Mouse (Mus musculus) MEL-GATA-1-ER (cell line): ENCODE data around the gene P2ry4.

Source experiments
- DNase-seq: peaks from one replicate; pipeline ENCODE4 v3.0.0-alpha.2; 2012; ENCODE audit warnings: low read depth; ENCODE audit errors: extremely low read depth

P2ry4 gene

DNA sequence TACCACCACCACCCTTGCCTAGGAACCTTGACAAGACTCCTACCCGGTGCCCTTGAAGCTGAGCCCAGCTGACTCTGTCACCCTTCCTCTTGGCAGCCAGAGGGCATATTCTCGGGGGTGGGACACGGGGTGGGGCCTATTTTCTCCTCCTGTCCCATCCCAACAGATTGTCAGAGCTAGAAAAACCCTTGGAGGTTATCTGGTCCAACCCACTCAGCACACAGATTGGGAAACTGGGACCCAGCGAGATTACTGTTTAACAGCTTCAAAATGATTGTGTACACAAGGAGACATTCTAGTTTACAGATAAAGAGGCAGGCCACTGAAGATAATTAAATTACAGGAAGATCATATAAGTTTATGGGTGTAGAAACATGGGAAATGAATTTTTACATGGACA lies at the start of gene P2ry4:
Gene P2ry4 (minus strand): TSS at position 79 of the 400 bp plus-strand sequence.
- no peak for DNase-seq

- no peak for DNase-seq
Observed at GRCm38 (mm10) chrX:100638477-100638876, 43.8 kb upstream of the P2ry4 start.

DNA sequence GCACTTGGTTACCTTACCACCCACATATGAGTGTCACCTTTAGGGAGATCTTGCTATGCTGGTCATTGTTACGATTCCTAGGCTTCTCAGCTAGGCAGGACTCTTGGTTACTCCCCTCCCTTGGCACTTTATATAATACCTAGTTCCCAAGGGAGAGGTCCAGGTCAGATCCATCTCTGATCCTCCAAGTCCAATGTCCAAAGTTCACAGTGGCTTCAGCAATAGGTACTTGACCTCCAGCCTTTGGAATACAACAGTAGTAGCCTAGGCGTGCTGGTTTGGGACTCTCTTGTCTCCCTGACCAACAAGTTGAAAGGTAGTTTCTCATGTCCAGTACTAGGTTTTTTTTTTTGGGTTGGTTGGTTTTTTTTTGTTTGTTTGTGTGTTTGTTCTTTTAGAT lies 34.4 kb upstream of the P2ry4 start:
- no peak for DNase-seq

DNA sequence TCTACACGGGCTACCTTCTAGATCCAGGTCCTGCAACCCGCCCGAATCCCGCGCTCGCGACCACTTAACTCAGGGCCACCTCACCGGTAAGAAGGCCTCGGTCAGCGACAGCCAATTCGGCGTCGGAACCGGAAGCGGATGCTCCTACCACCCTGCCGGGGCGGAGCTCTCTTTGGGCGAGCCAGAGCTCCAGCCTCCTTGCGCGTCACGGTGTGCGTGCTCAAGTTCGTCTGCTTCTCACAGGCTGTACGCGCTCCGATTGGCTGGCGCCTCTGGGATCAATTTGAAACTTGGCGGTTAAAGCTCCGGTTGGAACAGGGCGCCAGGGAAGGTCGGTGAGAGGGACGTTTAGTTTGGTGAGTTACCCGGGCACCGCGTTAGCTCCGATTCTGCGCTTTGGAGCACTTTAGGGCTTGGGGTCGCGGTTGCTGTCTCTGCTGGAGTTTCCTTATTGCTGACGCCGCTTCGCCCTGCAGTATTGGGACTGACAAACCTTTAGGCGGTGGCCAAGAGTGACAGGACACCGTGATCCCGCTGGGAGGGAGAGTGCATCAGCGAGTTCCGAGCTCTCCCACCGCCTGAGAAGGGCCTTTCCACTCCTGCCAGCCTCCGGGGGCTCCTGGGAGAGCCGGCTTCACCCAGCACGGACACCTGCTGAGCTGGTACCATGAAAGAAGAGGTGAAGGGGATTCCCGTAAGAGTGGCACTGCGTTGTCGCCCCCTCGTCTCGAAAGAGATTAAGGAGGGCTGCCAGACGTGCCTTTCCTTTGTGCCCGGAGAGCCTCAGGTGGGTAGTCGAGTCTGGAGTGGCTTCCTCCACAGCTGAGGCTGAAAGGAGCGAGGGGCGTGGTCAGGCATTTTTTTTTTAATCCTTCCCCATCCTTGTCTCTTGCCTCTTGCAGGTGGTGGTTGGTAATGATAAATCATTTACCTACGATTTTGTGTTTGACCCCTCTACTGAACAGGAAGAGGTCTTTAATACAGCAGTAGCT lies 31.4 kb upstream of the P2ry4 start, which contains the start of gene Pdzd11:
Gene Pdzd11 (minus strand): TSS at position 767 of the 992 bp plus-strand sequence.
- DNase-seq = peak; percentile 95

GRCm38 (mm10) chrX:100625546-100625801 lies 30.8 kb upstream of the P2ry4 start, which contains the start of gene Kif4:
Kif4 (plus strand) TSS chrX:100625737.
- DNase-seq = no peak

DNA sequence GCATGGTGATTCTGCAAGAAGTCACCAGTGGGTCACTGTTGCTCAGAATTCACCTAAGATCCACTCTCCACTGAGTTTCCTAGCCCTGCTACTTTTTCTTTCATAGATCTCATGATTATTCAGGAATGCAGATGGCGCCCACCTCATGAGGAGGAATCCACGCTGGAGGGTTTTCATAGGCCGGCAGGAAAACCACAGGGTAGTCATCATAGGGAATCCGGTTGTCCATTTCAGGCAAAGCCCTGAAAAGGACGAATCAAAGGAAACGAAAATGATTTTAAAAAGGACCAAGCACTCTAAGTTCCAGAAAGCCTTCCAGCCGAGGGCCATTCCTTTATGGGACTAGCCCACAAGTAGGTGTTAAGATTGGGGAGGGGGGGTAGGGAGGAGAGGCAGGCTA lies 30.5 kb upstream of the P2ry4 start:
- no peak for DNase-seq

GRCm38 (mm10) chrX:100624242-100624641 lies 29.6 kb upstream of the P2ry4 start:
- DNase-seq = no peak

GRCm38 (mm10) chrX:100621366-100621765 lies 26.7 kb upstream of the P2ry4 start:
- DNase-seq = no peak

GRCm38 (mm10) chrX:100618488-100618887 lies 23.8 kb upstream of the P2ry4 start:
- DNase-seq = no peak

DNA sequence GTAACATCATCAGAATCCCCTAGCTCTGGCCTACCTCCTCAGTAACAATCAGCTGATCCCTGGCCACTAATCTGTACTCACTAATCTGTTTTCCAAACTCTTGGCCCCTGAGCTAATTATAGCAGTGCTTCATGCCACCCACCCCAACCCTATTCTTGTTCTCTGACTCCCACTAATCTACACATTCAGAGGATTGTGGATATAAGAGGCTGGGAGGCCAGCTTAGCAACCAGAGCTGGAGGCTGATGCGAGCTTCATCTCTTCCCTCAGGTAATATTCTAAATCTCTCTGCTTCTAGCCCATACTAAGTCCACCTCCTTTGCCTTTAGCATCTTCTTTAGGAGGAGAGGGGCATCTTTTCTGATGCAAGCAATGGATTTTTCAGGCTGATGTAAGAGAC lies 10.6 kb upstream of the P2ry4 start, which contains the start of gene Arr3:
Gene Arr3 (plus strand): TSS at position 184 of the 400 bp plus-strand sequence.
- no peak for DNase-seq

GRCm38 (mm10) chrX:100599755-100600154 lies 5.1 kb upstream of the P2ry4 start:
- no peak for DNase-seq

DNA sequence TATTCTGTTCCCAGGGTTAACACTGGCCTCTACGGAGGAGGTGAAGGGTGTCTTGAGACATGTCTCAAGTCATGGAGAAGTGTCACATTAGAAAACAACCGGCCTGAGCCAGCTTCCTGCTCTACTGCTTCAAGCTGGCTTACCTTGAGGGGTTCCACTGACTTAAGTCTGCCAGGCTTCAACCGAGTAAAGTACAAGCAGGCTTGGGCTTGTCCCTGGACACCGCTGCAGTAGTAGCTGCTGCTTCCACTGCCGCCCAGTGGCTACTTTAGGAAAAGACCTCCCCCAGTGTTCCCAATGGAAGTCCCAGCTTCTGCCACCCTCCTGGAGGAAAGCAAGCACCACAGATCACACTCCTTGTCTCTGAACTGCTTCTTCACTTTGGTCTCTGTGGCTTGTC lies 2.8 kb upstream of the P2ry4 start:
- DNase-seq = no peak

DNA sequence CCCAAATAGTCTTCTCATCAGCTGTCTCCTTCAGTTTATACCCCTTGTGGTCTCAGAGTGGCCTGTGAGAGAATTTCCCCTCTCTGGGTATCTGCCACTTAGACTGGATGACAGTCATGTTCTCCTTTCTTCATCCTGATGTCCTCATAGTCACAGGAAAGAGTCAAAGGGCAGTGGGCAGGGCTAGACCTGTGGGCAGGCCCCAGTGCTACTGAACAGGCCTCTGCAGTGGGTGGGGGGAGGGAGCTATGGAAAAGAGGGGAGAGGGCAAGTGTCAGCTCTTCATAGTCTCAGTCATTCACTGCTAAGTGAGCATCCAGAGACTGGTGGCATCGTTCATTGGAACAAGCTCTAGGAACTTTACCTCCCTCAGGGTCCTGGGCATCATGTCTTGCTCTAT lies 22.7 kb downstream of the P2ry4 start, which contains the start of gene Awat1:
Gene Awat1 (plus strand): TSS at position 301 of the 400 bp plus-strand sequence.
- DNase-seq = no peak

- DNase-seq = no peak
Observed at GRCm38 (mm10) chrX:100565696-100566095, 29.0 kb downstream of the P2ry4 start.

- no peak for DNase-seq
Observed at GRCm38 (mm10) chrX:100556026-100556425, 38.6 kb downstream of the P2ry4 start.
